32 mouse cellular contexts compared by ENCODE assay signal in the genomic region with DNA sequence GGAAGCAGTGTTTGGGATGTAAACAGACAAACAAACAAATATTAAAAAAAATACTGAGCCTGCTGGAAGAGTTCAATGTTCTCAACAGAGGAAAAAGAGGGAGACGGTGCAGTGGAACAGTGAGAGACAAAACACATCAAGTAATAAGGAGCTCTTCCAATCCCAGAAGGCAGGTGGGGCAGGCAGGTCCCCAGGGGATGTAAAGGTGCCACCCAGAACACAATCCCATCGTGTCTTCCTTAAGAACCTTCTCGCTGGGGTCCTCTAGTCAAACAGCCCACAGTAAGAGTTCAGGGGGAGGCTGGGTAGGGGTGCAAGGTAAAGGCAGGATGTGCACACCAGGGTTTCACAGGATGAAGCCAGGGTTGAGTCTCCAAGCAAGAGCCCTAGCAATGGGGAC. TPM values are rescaled to one million over a fixed set of nuclear protein-coding genes. Genes with fewer than 3 reads are reported as not detected.
"Had no signal": no experiment of that assay in that cellular context is flagged by ENCODE, and none has a peak within 500 bp of the region (broad histone marks: within the 10 kb centered on the region; RNA-seq: fewer than 3 reads in every experiment).

No protein-coding gene starts in this region.

- H3K9ac ChIP-seq: embryonic facial prominence, embryonic 12.5 days; embryonic facial prominence, embryonic 13.5 days; embryonic facial prominence, embryonic 15.5 days; forebrain, embryonic 12.5 days; forebrain, embryonic 13.5 days; forebrain, embryonic 15.5 days; forebrain, postnatal 0 days had no signal

- H3K9me3 ChIP-seq: embryonic facial prominence, embryonic 10.5 days; embryonic facial prominence, embryonic 12.5 days; embryonic facial prominence, embryonic 13.5 days; embryonic facial prominence, embryonic 15.5 days; forebrain, embryonic 12.5 days; forebrain, embryonic 13.5 days; forebrain, embryonic 15.5 days had no signal

- H3K36me3 ChIP-seq: embryonic facial prominence, embryonic 10.5 days; embryonic facial prominence, embryonic 12.5 days; embryonic facial prominence, embryonic 13.5 days; embryonic facial prominence, embryonic 15.5 days; forebrain, embryonic 12.5 days; forebrain, embryonic 15.5 days had no signal

- DNase-seq: cerebellum, adult 2 months; cerebellum, adult 8-10 months; cerebellum, adult 9-10 months; cerebellum, adult 9-11 months; cerebellum, postnatal 10 days; cerebellum, postnatal 14 days; cerebellum, postnatal 25 days; cerebellum, postnatal 36 days; embryo, embryonic 11 days; forebrain, postnatal 0 days; gastrocnemius, adult 2 months; gastrocnemius, postnatal 10 days; gastrocnemius, postnatal 14 days; gastrocnemius, postnatal 25 days; gastrocnemius, postnatal 36 days; heart, adult 18-20 months; heart, adult 2 months had no signal

- H3K27me3 ChIP-seq: embryonic facial prominence, embryonic 12.5 days; embryonic facial prominence, embryonic 13.5 days; embryonic facial prominence, embryonic 15.5 days; forebrain, embryonic 12.5 days; forebrain, embryonic 13.5 days; forebrain, embryonic 15.5 days had no signal

- H3K4me2 ChIP-seq: embryonic facial prominence, embryonic 12.5 days; embryonic facial prominence, embryonic 13.5 days; embryonic facial prominence, embryonic 15.5 days; forebrain, embryonic 12.5 days; forebrain, embryonic 13.5 days; forebrain, embryonic 15.5 days had no signal

- H3K4me3 ChIP-seq: embryonic facial prominence, embryonic 10.5 days; embryonic facial prominence, embryonic 12.5 days; embryonic facial prominence, embryonic 13.5 days; embryonic facial prominence, embryonic 15.5 days; erythroblast, embryonic 14.5 days; forebrain, embryonic 12.5 days; forebrain, embryonic 13.5 days; forebrain, embryonic 15.5 days; gastrocnemius, adult 2 months; heart, adult 2 months had no signal

- ATAC-seq: forebrain, embryonic 13.5 days; forebrain, embryonic 14.5 days; forebrain, embryonic 15.5 days; forebrain, embryonic 16.5 days; forebrain, postnatal 0 days had no signal

- H3K27ac ChIP-seq: embryonic facial prominence, embryonic 10.5 days; embryonic facial prominence, embryonic 12.5 days; embryonic facial prominence, embryonic 13.5 days; embryonic facial prominence, embryonic 15.5 days; forebrain, embryonic 12.5 days; forebrain, embryonic 13.5 days; forebrain, embryonic 15.5 days; gastrocnemius, adult 2 months; heart, adult 2 months had no signal

- H3K4me1 ChIP-seq: forebrain, embryonic 12.5 days; forebrain, embryonic 13.5 days; forebrain, embryonic 15.5 days had no signal

RNA-seq across cellular contexts. Expression of gene Gm10974, which starts 7.7 kb away (rescaled TPM):
- polyA plus RNA-seq: cerebellum, adult 2 months; cortical plate, adult 2 months; embryonic facial prominence, embryonic 10.5 days; embryonic facial prominence, embryonic 11.5 days; embryonic facial prominence, embryonic 12.5 days; embryonic facial prominence, embryonic 13.5 days; embryonic facial prominence, embryonic 14.5 days; embryonic facial prominence, embryonic 15.5 days; erythroblast, embryonic 14.5 days; forebrain, embryonic 12.5 days; forebrain, embryonic 13.5 days; forebrain, embryonic 14.5 days; forebrain, embryonic 15.5 days; forebrain, embryonic 16.5 days; forebrain, postnatal 0 days; frontal cortex, adult 2 months; gonadal fat pad, adult 2 months; heart, adult 2 months had no signal

RNA-seq across cellular contexts. Expression of gene Aldh1a3, which starts 53.9 kb away (rescaled TPM):
- polyA plus RNA-seq: erythroblast, embryonic 14.5 days had no signal
